Mouse (Mus musculus) small intestine, adult 2 months (tissue): Measurements from ENCODE around the gene Hhat. TPM values are rescaled to one million over a fixed set of nuclear protein-coding genes. Genes with fewer than 3 reads are reported as not detected.

ENCODE experiments used
- H3K27ac ChIP-seq: fragments of 200-500 bp; 2 replicates; pipeline ENCODE4 v1.5.1; 2012; ENCODE audit warnings: low read depth, low read length, control low read depth, inconsistent platforms; ENCODE audit not compliant: insufficient read depth
- H3K27me3 ChIP-seq: fragments of 200-500 bp; 2 replicates; pipeline ENCODE4 v1.6.1; 2012; ENCODE audit warnings: mild to moderate bottlenecking, moderate library complexity, low read length, inconsistent platforms; ENCODE audit not compliant: control insufficient read depth, insufficient read depth
- H3K36me3 ChIP-seq: fragments of 200-500 bp; 2 replicates; pipeline ENCODE4 v1.6.1; 2012; ENCODE audit warnings: mild to moderate bottlenecking, low read length, control low read depth, inconsistent platforms; ENCODE audit not compliant: control insufficient read depth, insufficient read depth
- H3K4me1 ChIP-seq: fragments of 200-500 bp; 2 replicates; pipeline ENCODE4 v1.6.1; 2012; ENCODE audit warnings: low read length, inconsistent platforms, mixed read lengths; ENCODE audit not compliant: control insufficient read depth, insufficient read depth, insufficient read length
- H3K4me3 ChIP-seq: fragments of 200-500 bp; 2 replicates; pipeline ENCODE4 v1.5.1; 2012; ENCODE audit warnings: low read depth, mild to moderate bottlenecking, control low read depth, inconsistent platforms, low read length, moderate library complexity
- CTCF ChIP-seq: fragments of 200-500 bp; IDR thresholded peaks from 2 replicates; pipeline ENCODE4 v1.5.1; 2012; ENCODE audit warnings: low read depth, mild to moderate bottlenecking, control low read depth, inconsistent platforms, low read length, moderate library complexity, mixed read lengths; ENCODE audit not compliant: insufficient replicate concordance, insufficient read length; ENCODE audit errors: extremely low read depth
- POLR2A ChIP-seq: fragments of 200-500 bp; IDR thresholded peaks from 2 replicates; pipeline ENCODE4 v1.6.1; 2012; ENCODE audit warnings: low read depth, mild to moderate bottlenecking, control low read depth, inconsistent platforms, low read length, moderate library complexity
- WGBS: fragments of 180-500 bp; shearing (Covaris S2); methylation state at CpG from one replicate; pipeline ENCODE4 v1.1.7; 2018; 5-methylcytosine and 5-hydroxymethylcytosine counted together
- polyA plus RNA-seq: library from polyadenylated mRNA; depleted of rRNA; stranded (reverse); fragments of >200 nt; gene quantifications from 2 replicates; pipeline ENCODE4 v1.2.3, GENCODE M21; 2012

Gene Hhat
- polyA plus RNA-seq, 1 experiment: 3.1 TPM

DNA sequence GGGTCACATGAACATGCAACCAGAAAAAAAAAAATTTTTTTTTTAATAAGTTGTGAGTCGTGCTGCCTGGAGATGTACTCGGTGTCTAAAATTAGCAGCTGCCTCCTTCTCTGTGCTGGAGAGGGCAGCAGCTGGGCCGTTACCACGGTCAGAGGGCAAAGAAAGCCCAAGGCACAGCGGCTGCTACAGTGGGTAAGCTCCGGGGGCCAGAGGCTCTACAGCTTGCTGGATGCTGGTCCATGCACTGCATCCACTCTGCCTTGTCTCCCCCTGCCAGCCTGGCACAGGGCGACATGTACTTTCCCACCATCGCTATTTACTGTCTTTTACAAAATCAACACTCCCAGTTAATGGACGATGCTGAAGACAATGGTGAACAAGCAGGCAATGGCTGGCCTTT is 226.9 kb downstream of the Hhat start:
- Histone ChIP-seq H3K4me3 (no peak overlapping the region), H3K27me3 (no peaks in the 10 kb centered on the region), H3K36me3 (no peaks in the 10 kb centered on the region), H3K27ac (no peak overlapping the region), H3K4me1 (no peaks in the 10 kb centered on the region)
- WGBS: 79% methylated on average over 9 of the region's 9 CpGs
- TF ChIP-seq POLR2A (no peak), CTCF (no peak)

DNA sequence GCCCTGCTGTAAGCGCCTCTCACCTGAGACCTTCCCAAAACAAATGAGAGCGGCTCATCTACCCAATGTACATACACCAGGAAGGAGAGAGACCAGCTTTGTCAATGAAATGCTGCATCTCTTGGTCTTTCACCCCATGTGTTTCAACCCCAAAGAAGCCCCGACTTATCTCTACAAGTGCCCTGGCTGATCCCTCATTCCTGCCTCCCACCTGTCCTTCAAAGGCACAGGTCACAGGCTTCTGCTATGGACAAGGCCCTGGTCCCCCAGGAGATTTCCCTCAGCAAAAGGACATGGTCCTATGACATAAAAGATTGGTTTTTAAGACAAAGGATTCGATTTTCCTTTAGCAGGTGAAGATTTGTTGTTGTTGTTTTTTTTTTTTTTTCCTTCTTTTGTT is 227.3 kb downstream of the Hhat start:
- Histone ChIP-seq H3K4me1 (no peaks in the 10 kb centered on the region), H3K36me3 (no peaks in the 10 kb centered on the region), H3K27me3 (no peaks in the 10 kb centered on the region), H3K4me3 (no peak overlapping the region), H3K27ac (no peak overlapping the region)
- TF ChIP-seq POLR2A (no peak), CTCF (no peak)
- 82% methylated on average over 4 of the region's 4 CpGs for WGBS

DNA sequence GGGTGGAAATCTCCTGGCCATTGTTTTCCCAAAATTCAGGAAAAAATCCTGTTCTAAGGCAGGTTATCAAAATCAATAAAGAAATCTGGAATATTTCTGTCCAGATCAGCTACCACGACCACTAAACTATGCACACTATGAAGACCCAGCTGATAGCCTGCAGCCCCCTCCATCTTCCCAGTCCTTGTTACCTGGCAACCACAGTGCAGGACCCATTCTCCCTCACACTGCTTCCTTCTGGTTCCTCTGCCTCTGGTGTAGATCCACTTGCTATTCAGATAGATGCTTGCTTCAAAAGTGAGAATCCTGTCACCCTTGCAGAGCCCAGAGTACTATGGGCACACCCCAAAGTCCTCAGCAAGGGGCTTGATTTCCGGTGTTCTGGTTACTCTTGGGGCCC is 228.9 kb downstream of the Hhat start:
- Histone ChIP-seq H3K27ac (no peak overlapping the region), H3K4me1 (no peaks in the 10 kb centered on the region), H3K4me3 (no peak overlapping the region), H3K36me3 (no peaks in the 10 kb centered on the region), H3K27me3 (no peaks in the 10 kb centered on the region)
- WGBS: 76% methylated on average over 2 of the region's 2 CpGs
- TF ChIP-seq POLR2A (no peak), CTCF (no peak)

DNA sequence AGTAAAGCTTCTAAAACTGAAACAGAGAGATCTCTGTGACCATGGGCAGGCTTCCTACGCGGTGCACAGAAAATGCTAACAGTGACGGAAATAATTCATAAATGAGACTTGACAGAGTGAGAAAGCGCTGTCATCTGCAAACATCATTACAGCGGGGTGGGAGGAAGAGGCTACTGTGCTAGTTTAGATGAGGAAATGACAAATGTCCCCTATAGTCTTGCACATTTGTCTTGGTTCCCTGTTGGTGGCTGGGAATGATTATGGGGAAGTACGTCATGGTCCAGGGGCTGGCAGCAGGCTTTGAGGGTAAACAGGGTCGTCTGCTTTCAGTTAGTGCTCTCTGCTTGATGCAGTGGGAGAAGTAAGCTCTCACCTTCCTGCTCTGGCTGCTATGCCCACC is 233.9 kb downstream of the Hhat start:
- Histone ChIP-seq H3K4me1 (no peaks in the 10 kb centered on the region), H3K36me3 (no peaks in the 10 kb centered on the region), H3K27ac (no peak overlapping the region), H3K4me3 (no peak overlapping the region), H3K27me3 (no peaks in the 10 kb centered on the region)
- no peak for TF ChIP-seq POLR2A
- 68% methylated on average over 7 of the region's 7 CpGs for WGBS

DNA sequence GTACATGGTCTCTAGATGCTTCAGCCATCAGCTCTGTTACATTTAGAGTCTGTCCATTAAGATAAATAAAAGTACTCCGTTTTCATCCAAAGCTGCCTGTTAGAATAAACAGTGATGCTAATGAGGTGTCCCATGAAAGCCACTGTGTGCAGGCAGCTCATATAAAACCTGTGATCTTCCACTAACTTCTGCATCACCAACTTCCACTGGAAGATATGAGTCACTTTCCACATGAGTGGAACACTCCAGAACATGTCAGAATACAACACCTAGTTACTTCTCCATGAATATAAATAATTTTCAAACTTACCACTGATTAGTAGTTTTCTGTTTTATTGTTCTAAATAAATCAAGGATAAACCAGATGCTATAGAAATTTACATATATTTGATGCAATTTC is 234.6 kb downstream of the Hhat start:
- WGBS: 72% methylated on average over 1 of the region's 1 CpGs
- Histone ChIP-seq H3K4me1 (no peaks in the 10 kb centered on the region), H3K36me3 (no peaks in the 10 kb centered on the region), H3K4me3 (no peak overlapping the region), H3K27ac (no peak overlapping the region), H3K27me3 (no peaks in the 10 kb centered on the region)
- TF ChIP-seq CTCF (no peak), POLR2A (no peak)

DNA sequence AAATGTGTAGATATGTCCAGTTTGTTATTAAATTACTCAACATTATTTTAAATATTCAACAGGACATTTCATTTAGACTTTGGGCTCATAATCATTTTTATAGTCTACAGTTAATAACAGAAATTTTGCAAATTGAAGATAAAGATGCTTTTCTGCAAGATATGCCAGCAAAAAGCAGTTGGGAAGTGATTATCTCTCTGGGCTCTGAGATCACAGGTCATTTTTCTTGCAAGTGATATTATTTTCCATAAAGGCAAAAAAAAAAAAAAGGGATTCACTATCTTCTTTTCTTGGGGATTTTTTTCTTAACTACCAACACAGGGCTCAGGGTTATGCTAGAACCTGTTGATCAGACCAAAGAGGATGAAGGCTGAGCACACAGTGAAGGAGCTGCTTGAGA is 238.0 kb downstream of the Hhat start:
- Histone ChIP-seq H3K27ac (no peak overlapping the region), H3K27me3 (no peaks in the 10 kb centered on the region), H3K4me1 (no peaks in the 10 kb centered on the region), H3K4me3 (no peak overlapping the region), H3K36me3 (no peaks in the 10 kb centered on the region)
- no peak for TF ChIP-seq CTCF
- TF ChIP-seq POLR2A: no peak

DNA sequence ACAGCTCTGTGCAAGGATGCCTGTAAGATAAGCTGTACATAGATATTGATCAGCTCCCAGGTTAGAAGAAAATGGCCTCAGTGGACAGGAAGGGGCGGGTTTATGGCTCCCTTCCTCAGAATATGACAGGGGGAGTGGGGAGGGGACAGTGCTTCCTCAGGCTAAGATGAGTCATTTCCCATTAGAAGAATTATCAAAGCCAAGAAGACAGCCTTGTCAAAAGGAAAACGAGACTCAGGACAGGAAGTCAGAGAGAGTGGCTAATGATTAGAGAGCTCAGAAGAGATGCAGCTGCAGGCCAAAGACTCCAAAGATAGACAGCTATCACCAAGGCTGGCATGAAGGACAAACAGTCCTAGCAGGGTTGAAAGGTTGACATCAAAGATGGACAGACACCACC is 238.8 kb downstream of the Hhat start:
- Histone ChIP-seq H3K4me3 (no peak overlapping the region), H3K27ac (no peak overlapping the region), H3K4me1 (no peaks in the 10 kb centered on the region), H3K27me3 (no peaks in the 10 kb centered on the region), H3K36me3 (no peaks in the 10 kb centered on the region)
- TF ChIP-seq CTCF: no peak
- TF ChIP-seq POLR2A: no peak
- 38% methylated on average over 2 of the region's 2 CpGs for WGBS

DNA sequence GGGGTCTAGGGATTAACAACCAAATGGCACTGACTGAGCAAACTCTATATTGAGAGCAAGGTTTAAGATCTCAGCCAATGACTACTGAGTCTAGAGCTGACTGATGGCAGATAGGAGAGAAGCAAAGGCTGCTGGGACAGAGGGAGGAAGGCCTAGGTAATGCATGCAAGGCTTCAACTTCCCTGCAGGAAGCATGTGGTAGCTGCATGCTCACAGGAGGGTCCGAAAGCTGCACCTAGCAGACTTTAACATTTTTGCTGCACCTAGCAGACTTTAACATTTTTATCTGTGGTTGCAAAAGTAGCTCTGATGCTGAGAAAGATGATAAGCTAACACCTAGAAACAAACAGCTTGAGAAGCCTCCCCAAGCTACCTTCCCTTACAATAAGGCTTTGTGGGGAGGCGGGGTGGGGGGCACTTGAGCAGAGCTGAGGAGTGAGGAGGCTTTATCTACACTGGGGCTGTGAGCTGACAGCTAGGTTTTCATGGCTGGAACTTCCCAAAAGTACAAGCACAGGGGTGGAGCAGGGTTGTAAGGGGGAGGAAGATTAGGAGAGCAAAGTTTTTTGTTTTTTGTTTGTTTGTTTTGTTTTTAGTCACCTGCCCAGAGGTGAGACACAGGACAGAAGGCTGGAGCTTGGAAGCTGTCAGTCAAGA is 239.4 kb downstream of the Hhat start:
- no peak overlapping the region for H3K4me3 ChIP-seq
- WGBS: 82% methylated on average over 2 of the region's 2 CpGs
- H3K27me3 ChIP-seq: no peaks in the 10 kb centered on the region
- H3K4me1 ChIP-seq: no peaks in the 10 kb centered on the region
- no peak for TF ChIP-seq CTCF
- no peak for TF ChIP-seq POLR2A
- H3K36me3 ChIP-seq: no peaks in the 10 kb centered on the region
- no peak overlapping the region for H3K27ac ChIP-seq
